Mouse (Mus musculus) bone marrow macrophage, adult 2 months (primary cell): ENCODE results near the gene Sgce.

Source experiments
- CTCF ChIP-seq: IDR thresholded peaks from 2 replicates; pipeline ENCODE4 v1.5.1; 2012; ENCODE audit warnings: low read depth, mild to moderate bottlenecking, low read length, moderate library complexity
- POLR2A ChIP-seq: IDR thresholded peaks from 2 replicates; pipeline ENCODE4 v1.6.1; 2012; ENCODE audit warnings: mild to moderate bottlenecking, low read depth, low read length, borderline replicate concordance

DNA sequence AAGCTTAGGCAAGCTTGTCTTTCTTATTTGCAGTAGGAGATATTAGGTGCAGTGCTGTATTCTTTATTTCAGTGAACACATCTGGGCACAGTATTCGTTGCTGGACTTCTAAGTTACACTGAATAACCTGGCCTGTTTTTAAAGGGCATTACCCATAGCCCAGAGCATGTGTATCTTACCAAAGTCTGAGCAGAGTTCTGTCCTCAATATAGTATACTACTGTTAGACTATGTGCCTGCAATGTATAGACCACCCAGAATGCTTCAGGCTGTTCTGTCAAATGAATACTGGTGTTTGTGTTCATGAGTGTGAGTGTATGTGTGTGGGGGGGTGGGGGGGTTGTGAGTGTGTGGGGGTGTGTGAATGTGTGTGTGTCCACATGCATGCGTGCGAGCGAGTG is 91.1 kb downstream of the Sgce start:
- TF ChIP-seq CTCF (no peak), POLR2A (no peak)
